8 mouse cellular contexts compared by ENCODE assay signal in genomic region chr13:55640480-55640879, GRCm38 (mm10). TPM values are rescaled to one million over a fixed set of nuclear protein-coding genes. Genes with fewer than 3 reads are reported as not detected.
A peak's percentile ranks its signal among the peaks of the same experiment; 100 is the strongest.
DNase-seq lines count a peak whose midpoint lies in the region; ATAC-seq and TF ChIP-seq lines count a peak whose summit lies in the region.
"Not testable (repeated sequence)": the region's sequence is repeated elsewhere in the genome, so short reads cannot be mapped to it uniquely, and the experiment has no call there.

No protein-coding gene starts in this region.

- peaks cover 41% of the 10 kb centered on the region for H3K4me1 ChIP-seq in G1E (ENCODE audit: insufficient read depth, low read depth, low read length)
- peaks cover 13% of the 10 kb centered on the region for H3K4me1 ChIP-seq in forebrain, embryonic 13.5 days
- H3K4me1 ChIP-seq in lung, embryonic 16.5 days (replicated peaks; ENCODE audit: control insufficient read depth, insufficient read depth, low read length) = not testable (repeated sequence)

- intact Hi-C loops in heart, postnatal 25 days (cut with DNase I) = loop anchor here (1.0 kb wide), 1 partner anchor 38 kb away; no protein-coding TSS in a partner anchor

- not testable (repeated sequence) for H3K4me2 ChIP-seq in forebrain, embryonic 13.5 days; lung, embryonic 16.5 days (ENCODE audit: low read depth, low read length)

- not testable (repeated sequence) for H3K4me3 ChIP-seq in G1E (ENCODE audit: low read depth, low read length); forebrain, embryonic 13.5 days; lung, embryonic 16.5 days (ENCODE audit: low read length)

- peak; percentile 25 for DNase-seq in G1E (ENCODE audit: low spot score)
- peak; percentile 54 for DNase-seq in cerebellum, adult 11 months
- peak; percentile 17 for DNase-seq in heart, postnatal 25 days (ENCODE audit: low spot score)
- peak; percentile 79 for DNase-seq in layer of hippocampus, adult 9-10 months (ENCODE audit: low spot score)
- peak; percentile 36 for DNase-seq in retina, adult 2 months (ENCODE audit: low read depth, low spot score)
- peak; percentile 78 for DNase-seq in thymus, postnatal 14 days

- not testable (repeated sequence) for ATAC-seq in G1E (ENCODE audit: extremely low read depth, insufficient number of reproducible peaks, low FRiP score, poor library complexity, severe bottlenecking)
- 0 out of 2 replicates have a peak, but pooled peaks have one; percentile 4 for ATAC-seq in forebrain, embryonic 13.5 days
- ATAC-seq in lung, embryonic 16.5 days (ENCODE audit: low read depth) = peak; percentile 31; the same call in 1 of the 2 replicates

- H3K27me3 ChIP-seq in G1E (ENCODE audit: insufficient read depth, low read length); forebrain, embryonic 13.5 days; lung, embryonic 16.5 days (ENCODE audit: control insufficient read depth, insufficient read depth, low read depth, low read length): not testable (repeated sequence)

- not testable (repeated sequence) for H3K9ac ChIP-seq in forebrain, embryonic 13.5 days; lung, embryonic 16.5 days (ENCODE audit: low read length)

- peaks cover 86% of the 10 kb centered on the region for H3K36me3 ChIP-seq in G1E (replicated peaks)
- H3K36me3 ChIP-seq in forebrain, embryonic 13.5 days (ENCODE audit: poor library complexity, severe bottlenecking) = peaks cover 51% of the 10 kb centered on the region
- H3K36me3 ChIP-seq in lung, embryonic 16.5 days (ENCODE audit: control insufficient read depth, insufficient read depth, low read length) = peaks cover 21% of the 10 kb centered on the region

- TF ChIP-seq CTCF in G1E (IDR thresholded peaks at IDR 0.05; ENCODE audit: low read depth, low read length) = peak; percentile 75

- 52% methylated on average over 8 of the region's 8 CpGs for WGBS in forebrain, embryonic 13.5 days
- WGBS in lung, embryonic 16.5 days = 45% methylated on average over 8 of the region's 8 CpGs

- not testable (repeated sequence) for H3K27ac ChIP-seq in forebrain, embryonic 13.5 days; lung, embryonic 16.5 days (ENCODE audit: low read length)

- not testable (repeated sequence) for H3K9me3 ChIP-seq in G1E (replicated peaks); forebrain, embryonic 13.5 days (replicated peaks); lung, embryonic 16.5 days (ENCODE audit: control insufficient read depth, low read length)

RNA-seq across cellular contexts. Expression of gene Ddx46, which starts 5.7 kb away (rescaled TPM):
- 86.6 and 93.9 TPM in 2 replicates for total RNA-seq in G1E (2014; fragmentation: Nextera tagmentation)
- 92.4 and 129 TPM in 2 replicates for total RNA-seq in G1E (2017)
- 29.9 and 38.6 TPM in 2 replicates for polyA plus RNA-seq in G1E (2012)
- polyA plus RNA-seq in forebrain, embryonic 13.5 days (2015; fragmentation: Nextera tagmentation; extraction: Ambion mirVana) = 36.6 and 38.6 TPM in 2 replicates
- total RNA-seq in heart, postnatal 25 days (2021) = 10 to 100 TPM; 18.9 to 23.5 TPM
- polyA plus RNA-seq in lung, embryonic 16.5 days (2015; fragmentation: Nextera tagmentation; extraction: Ambion mirVana) = 28.5 and 33.9 TPM in 2 replicates

RNA-seq across cellular contexts. Expression of gene Caml, which starts 17.7 kb away (rescaled TPM):
- total RNA-seq in G1E (2014; fragmentation: Nextera tagmentation) (27.2 and 27.4 TPM in 2 replicates), G1E (2017) (33.8 and 37.2 TPM in 2 replicates)
- 24.5 and 25.2 TPM in 2 replicates for polyA plus RNA-seq in G1E (2012)
- 88.0 and 88.7 TPM in 2 replicates for polyA plus RNA-seq in forebrain, embryonic 13.5 days (2015; fragmentation: Nextera tagmentation; extraction: Ambion mirVana)
- 10 to 100 TPM; 11.5 to 12.1 TPM for total RNA-seq in heart, postnatal 25 days (2021)
- polyA plus RNA-seq in lung, embryonic 16.5 days (2015; fragmentation: Nextera tagmentation; extraction: Ambion mirVana) = 57.7 and 58.2 TPM in 2 replicates

RNA-seq across cellular contexts. Expression of gene B4galt7, which starts 40.8 kb away (rescaled TPM):
- total RNA-seq in G1E (2014; fragmentation: Nextera tagmentation) (7.4 and 10.6 TPM in 2 replicates), G1E (2017) (16.7 and 17.6 TPM in 2 replicates)
- polyA plus RNA-seq in G1E (2012) = 15.2 and 15.4 TPM in 2 replicates
- 34.7 and 35.8 TPM in 2 replicates for polyA plus RNA-seq in forebrain, embryonic 13.5 days (2015; fragmentation: Nextera tagmentation; extraction: Ambion mirVana)
- 10 to 100 TPM in 1 of 2 experiments, 1 to 10 TPM in 1; 9.6 to 10.4 TPM for total RNA-seq in heart, postnatal 25 days (2021)
- polyA plus RNA-seq in lung, embryonic 16.5 days (2015; fragmentation: Nextera tagmentation; extraction: Ambion mirVana) = 22.8 and 25.0 TPM in 2 replicates

RNA-seq across cellular contexts. Expression of gene B230219D22Rik, which starts 52.4 kb away (rescaled TPM):
- 84.0 and 88.9 TPM in 2 replicates for total RNA-seq in G1E (2014; fragmentation: Nextera tagmentation)
- 58.4 and 64.2 TPM in 2 replicates for total RNA-seq in G1E (2017)
- polyA plus RNA-seq in G1E (2012) = 20.3 and 28.2 TPM in 2 replicates
- polyA plus RNA-seq in forebrain, embryonic 13.5 days (2015; fragmentation: Nextera tagmentation; extraction: Ambion mirVana) = 58.4 and 60.6 TPM in 2 replicates
- total RNA-seq in heart, postnatal 25 days (2021) = 10 to 100 TPM; 41.1 to 44.9 TPM
- polyA plus RNA-seq in lung, embryonic 16.5 days (2015; fragmentation: Nextera tagmentation; extraction: Ambion mirVana) = 60.2 and 61.1 TPM in 2 replicates

Comparison
In these comparisons a context has a peak if more than half of its experiments do, and no peak if none do; other contexts are left out.
1. DNase-seq: peak in every context shown above with its lines; median percentile 79 in layer of hippocampus, adult 9-10 months; 78 in thymus, postnatal 14 days; 54 in cerebellum, adult 11 months; 36 in retina, adult 2 months; 25 in G1E; 17 in heart, postnatal 25 days.